Comparison of ENCODE assay signal across 9 mouse cellular contexts in the genomic region with DNA sequence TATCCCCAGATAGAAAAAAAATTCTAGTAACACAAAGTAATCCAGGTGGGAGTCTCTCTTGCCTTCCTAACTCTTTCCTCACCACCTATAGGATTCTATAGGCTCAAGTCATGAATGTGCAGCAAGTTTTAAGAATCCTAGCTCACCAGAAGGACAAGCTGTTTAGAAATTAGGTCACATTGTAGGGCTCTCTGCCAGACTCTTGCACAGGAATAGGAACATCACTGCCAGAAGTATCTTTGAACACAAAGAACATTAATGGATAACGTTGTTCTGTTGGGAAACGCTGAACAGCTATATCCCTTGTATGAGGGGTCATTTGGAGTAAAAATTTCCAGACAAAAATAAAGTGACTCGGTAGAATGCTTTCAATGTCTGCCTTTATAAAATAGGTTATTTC.
DNase-seq lines count a peak whose midpoint lies in the region; ATAC-seq and TF ChIP-seq lines count a peak whose summit lies in the region.
"Had no signal": no experiment of that assay in that cellular context is flagged by ENCODE, and none has a peak within 500 bp of the region (broad histone marks: within the 10 kb centered on the region; RNA-seq: fewer than 3 reads in every experiment).

No protein-coding gene starts in this region.

- no peak overlapping the region for H3K9ac ChIP-seq in heart, adult 2 months (ENCODE audit: low read depth, low read length)
- H3K9ac ChIP-seq in heart, embryonic 12.5 days, result no peak overlapping the region
- H3K9ac ChIP-seq: embryonic facial prominence, embryonic 12.5 days; liver, embryonic 14.5 days had no signal

- peaks cover 9% of the 10 kb centered on the region for H3K4me1 ChIP-seq in heart, adult 2 months (ENCODE audit: control insufficient read depth, insufficient read depth, low read length)
- peaks cover 38% of the 10 kb centered on the region for H3K4me1 ChIP-seq in heart, embryonic 12.5 days (replicated peaks)

- WGBS in heart, adult 2 months, result 6% methylated on average over 3 of the region's 3 CpGs
- 64% methylated on average over 3 of the region's 3 CpGs for WGBS in heart, embryonic 12.5 days

- TF ChIP-seq EP300 in heart, adult 2 months (IDR thresholded peaks at IDR 0.05; ENCODE audit: insufficient read depth, low read depth, low read length), result no peak

- no peak for TF ChIP-seq POLR2A in heart, adult 2 months (IDR thresholded peaks at IDR 0.05; ENCODE audit: insufficient read depth, low read depth, low read length)

- H3K9me3 ChIP-seq in heart, embryonic 12.5 days (replicated peaks), result no peaks in the 10 kb centered on the region
- H3K9me3 ChIP-seq: embryonic facial prominence, embryonic 12.5 days had no signal

- intact Hi-C loops in heart, adult 2 months (cut with DNase I), result no loop called here

- TF ChIP-seq CTCF in heart, adult 2 months (IDR thresholded peaks at IDR 0.05), result no peak

- no peak for ATAC-seq in heart, embryonic 12.5 days (ENCODE audit: insufficient number of reproducible peaks, low FRiP score)

- H3K4me2 ChIP-seq in heart, embryonic 12.5 days, result no peak overlapping the region
- H3K4me2 ChIP-seq: embryonic facial prominence, embryonic 12.5 days had no signal

- H3K4me3 ChIP-seq in heart, adult 2 months, result no peak overlapping the region
- no peak overlapping the region for H3K4me3 ChIP-seq in heart, embryonic 12.5 days
- H3K4me3 ChIP-seq: embryonic facial prominence, embryonic 12.5 days had no signal

- no peaks in the 10 kb centered on the region for H3K79me2 ChIP-seq in heart, adult 2 months (replicated peaks; ENCODE audit: control insufficient read depth, insufficient read depth, low read length)

- peak overlapping the region; percentile 53 for H3K27ac ChIP-seq in heart, adult 2 months
- H3K27ac ChIP-seq in heart, embryonic 12.5 days (ENCODE audit: poor library complexity, severe bottlenecking), result no peak overlapping the region
- H3K27ac ChIP-seq: embryonic facial prominence, embryonic 12.5 days; liver, embryonic 14.5 days had no signal

- no peak for DNase-seq in heart, adult 2 months
- peak; percentile 40 for DNase-seq in retina, postnatal 1 day
- no peak for DNase-seq in retina, embryonic 14.5 days (ENCODE audit: low spot score)
- DNase-seq in gonadal fat pad, adult 2 months (ENCODE audit: low read depth), result peak; percentile 62
- DNase-seq in right cerebral cortex, postnatal 10 days (ENCODE audit: low spot score in 2 of 2), result no peak
- DNase-seq in right cerebral cortex, postnatal 25 days, result no peak

- no peaks in the 10 kb centered on the region for H3K27me3 ChIP-seq in heart, adult 2 months (ENCODE audit: control insufficient read depth, insufficient read depth, low read length)
- no peaks in the 10 kb centered on the region for H3K27me3 ChIP-seq in heart, embryonic 12.5 days (replicated peaks)
- H3K27me3 ChIP-seq: embryonic facial prominence, embryonic 12.5 days had no signal

- peaks cover 9% of the 10 kb centered on the region for H3K36me3 ChIP-seq in heart, adult 2 months (ENCODE audit: control insufficient read depth, insufficient read depth, low read length)
- H3K36me3 ChIP-seq in heart, embryonic 12.5 days, result no peaks in the 10 kb centered on the region
- H3K36me3 ChIP-seq: embryonic facial prominence, embryonic 12.5 days had no signal

Comparison
In these comparisons a context has a peak if more than half of its experiments do, and no peak if none do; other contexts are left out.
1. DNase-seq: peak in retina, postnatal 1 day (single experiment) and gonadal fat pad, adult 2 months (single experiment); none in heart, adult 2 months (0 of 2), retina, embryonic 14.5 days (single experiment), right cerebral cortex, postnatal 10 days (0 of 2) and right cerebral cortex, postnatal 25 days (single experiment).